Mouse (Mus musculus) adrenal gland, postnatal 0 days (tissue): ENCODE data around the gene Vmn1r58. TPM values are rescaled to one million over a fixed set of nuclear protein-coding genes. Genes with fewer than 3 reads are reported as not detected.

Experiments
- polyA plus RNA-seq: library from polyadenylated mRNA; unstranded; fragments of >200 nt; fragmentation: Nextera tagmentation; extraction: Ambion mirVana; gene quantifications from 2 replicates; pipeline ENCODE4 v1.2.1, GENCODE M21; 2015

Vmn1r58 gene
- not detected in 2 replicates for polyA plus RNA-seq

GRCm38 (mm10) chr7:5413296-5413695 lies at the start of gene Vmn1r58:
TSS of gene Vmn1r58 (minus strand) at chr7:5413396.

GRCm38 (mm10) chr7:5456674-5457073 lies 43.5 kb upstream of the Vmn1r58 start, which contains the start of gene Vmn1r59:
TSS of gene Vmn1r59 (minus strand) at chr7:5456774.

Other genes starting within 250 kb of the Vmn1r58 start
- gene Vmn1r56, start 216.6 kb downstream of the Vmn1r58 start, polyA plus RNA-seq: not detected in 2 replicates
- gene Vmn1r57, start 194.9 kb downstream of the Vmn1r58 start, polyA plus RNA-seq: not detected in 2 replicates
- not detected in 2 replicates for gene Gm5065, start 62.9 kb downstream of the Vmn1r58 start, polyA plus RNA-seq
- not detected in 2 replicates for gene Nlrp2, start 62.4 kb downstream of the Vmn1r58 start, polyA plus RNA-seq
- gene Vmn1r59, start 43.4 kb upstream of the Vmn1r58 start, polyA plus RNA-seq: not detected in 2 replicates
- not detected in 2 replicates for gene Vmn2r28, start 80.6 kb upstream of the Vmn1r58 start, polyA plus RNA-seq
- gene Vmn1r60, start 133.9 kb upstream of the Vmn1r58 start, polyA plus RNA-seq: not detected in 2 replicates
- not detected in 2 replicates for gene Vmn1r61, start 199.9 kb upstream of the Vmn1r58 start, polyA plus RNA-seq